Mouse (Mus musculus) midbrain, embryonic 12.5 days (tissue): ENCODE results near the gene Clasp1. TPM values are rescaled to one million over a fixed set of nuclear protein-coding genes. Genes with fewer than 3 reads are reported as not detected.

ENCODE experiments used
- ATAC-seq: fragments of 200-750 bp; cut with Nextera tagmentation; 2 replicates; pipeline ENCODE4 v1.8.0; 2017; ENCODE audit warnings: low read depth, moderate TSS enrichment, moderate library complexity; ENCODE audit not compliant: low FRiP score
- H3K27ac ChIP-seq: fragments of 300-500 bp; sonication (generic); replicated peaks from 2 replicates; pipeline ENCODE4 v1.5.1; 2016; ENCODE audit warnings: mild to moderate bottlenecking
- H3K27me3 ChIP-seq: fragments of 300-500 bp; sonication (generic); 2 replicates; pipeline ENCODE4 v1.6.1; 2016; ENCODE audit warnings: mild to moderate bottlenecking
- H3K36me3 ChIP-seq: fragments of 300-500 bp; sonication (generic); 2 replicates; pipeline ENCODE4 v1.6.1; 2016
- H3K4me1 ChIP-seq: fragments of 300-500 bp; sonication (generic); 2 replicates; pipeline ENCODE4 v1.6.1; 2016
- H3K4me2 ChIP-seq: fragments of 300-500 bp; sonication (generic); replicated peaks from 2 replicates; pipeline ENCODE4 v1.6.1; 2016; ENCODE audit warnings: mild to moderate bottlenecking, moderate library complexity
- H3K4me3 ChIP-seq: fragments of 300-500 bp; sonication (generic); 2 replicates; pipeline ENCODE4 v1.5.1; 2016; ENCODE audit warnings: mild to moderate bottlenecking
- H3K9ac ChIP-seq: fragments of 300-500 bp; sonication (generic); replicated peaks from 2 replicates; pipeline ENCODE4 v1.6.1; 2016; ENCODE audit warnings: mild to moderate bottlenecking, moderate library complexity
- H3K9me3 ChIP-seq: fragments of 300-500 bp; sonication (generic); 2 replicates; pipeline ENCODE4 v1.6.1; 2016; ENCODE audit warnings: mild to moderate bottlenecking
- WGBS: fragments of 180-500 bp; shearing (Covaris S2); methylation state at CpG from one replicate; pipeline ENCODE4 v1.1.7; 2016; 5-methylcytosine and 5-hydroxymethylcytosine counted together
- polyA plus RNA-seq: library from polyadenylated mRNA; unstranded; fragments of >200 nt; fragmentation: Nextera tagmentation; extraction: Ambion mirVana; gene quantifications from 2 replicates; pipeline ENCODE4 v1.2.1, GENCODE M21; 2016

The Clasp1 gene
- polyA plus RNA-seq, 1 experiment from 2014 or later, result 139 TPM

GRCm38 (mm10) chr1:118554961-118555360 is 166.1 kb downstream of the Clasp1 start:
- Histone ChIP-seq H3K9ac (no peak overlapping the region), H3K27ac (no peak overlapping the region), H3K27me3 (no peaks in the 10 kb centered on the region), H3K9me3 (no peaks in the 10 kb centered on the region), H3K36me3 (peaks cover 86% of the 10 kb centered on the region), H3K4me3 (no peak overlapping the region), H3K4me1 (no peaks in the 10 kb centered on the region), H3K4me2 (no peak overlapping the region)
- 95% methylated on average over 5 of the region's 5 CpGs for WGBS
- no peak for ATAC-seq

DNA sequence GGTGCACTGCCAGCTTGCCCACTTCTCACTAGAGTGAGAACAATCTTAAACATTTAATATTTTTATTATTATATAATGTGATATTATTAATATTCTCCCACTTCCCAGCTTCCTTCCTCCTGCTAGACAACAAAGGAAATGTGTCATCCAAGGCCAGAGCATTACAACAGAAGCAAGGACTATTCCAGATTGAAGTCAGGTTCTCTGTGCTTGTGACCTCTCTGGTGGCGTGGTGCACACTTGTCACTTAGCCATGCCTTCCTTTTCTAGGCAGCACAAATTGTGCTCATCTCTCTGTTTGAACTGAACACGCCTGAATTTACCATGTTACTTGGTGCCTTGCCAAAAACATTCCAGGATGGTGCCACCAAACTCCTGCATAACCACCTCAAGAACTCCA is 170.9 kb downstream of the Clasp1 start:
- Histone ChIP-seq H3K27ac (no peak overlapping the region), H3K27me3 (no peaks in the 10 kb centered on the region), H3K36me3 (peaks cover 85% of the 10 kb centered on the region), H3K4me2 (no peak overlapping the region), H3K4me3 (no peak overlapping the region), H3K9ac (no peak overlapping the region), H3K4me1 (no peaks in the 10 kb centered on the region), H3K9me3 (no peaks in the 10 kb centered on the region)
- no peak for ATAC-seq
- WGBS, result 95% methylated on average over 2 of the region's 2 CpGs

DNA sequence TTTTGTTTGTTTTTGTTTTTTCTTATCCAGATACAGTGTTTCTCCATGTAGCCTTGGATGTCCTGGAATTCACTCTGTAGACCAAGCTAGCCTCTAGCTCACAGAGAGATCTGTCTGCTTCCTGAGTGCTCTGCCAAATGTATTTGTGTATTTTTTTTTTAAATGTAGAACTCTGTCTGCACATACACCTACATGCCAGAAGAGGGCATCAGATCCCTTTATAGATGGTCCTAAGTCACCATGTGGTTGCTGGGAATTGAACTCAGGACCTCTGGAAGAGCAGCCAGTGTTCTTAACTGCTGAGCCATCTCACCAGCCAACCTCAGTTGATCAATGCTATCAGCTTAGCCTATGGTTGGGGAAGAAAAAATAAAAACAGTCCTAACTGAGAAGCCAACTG is 175.7 kb downstream of the Clasp1 start:
- ATAC-seq, result no peak
- Histone ChIP-seq H3K4me2 (no peak overlapping the region), H3K27ac (no peak overlapping the region), H3K4me3 (no peak overlapping the region), H3K9me3 (no peaks in the 10 kb centered on the region), H3K4me1 (no peaks in the 10 kb centered on the region), H3K27me3 (no peaks in the 10 kb centered on the region), H3K9ac (no peak overlapping the region), H3K36me3 (peaks cover 94% of the 10 kb centered on the region)

DNA sequence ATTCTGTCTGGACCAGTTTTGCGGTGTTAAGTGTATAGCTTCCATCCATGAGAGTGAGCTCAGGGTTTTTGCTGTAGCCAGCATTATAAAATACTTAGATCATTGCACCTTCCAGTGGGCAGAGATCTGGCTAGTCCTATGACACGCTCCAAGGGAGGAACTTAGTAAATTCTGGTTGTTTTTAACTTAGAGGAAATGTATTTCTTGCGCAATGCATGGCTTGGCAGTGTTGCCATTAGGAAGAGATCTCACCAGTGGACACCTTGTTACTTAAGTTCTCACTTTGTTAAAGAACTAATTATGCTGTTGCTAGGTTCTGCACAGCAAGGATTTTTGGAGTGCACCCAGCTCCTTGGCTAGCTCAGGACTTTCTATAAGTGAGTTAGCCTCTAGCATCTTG is 178.8 kb downstream of the Clasp1 start:
- Histone ChIP-seq H3K4me2 (no peak overlapping the region), H3K4me1 (no peaks in the 10 kb centered on the region), H3K4me3 (no peak overlapping the region), H3K9me3 (no peaks in the 10 kb centered on the region), H3K36me3 (peaks cover 94% of the 10 kb centered on the region), H3K9ac (no peak overlapping the region), H3K27me3 (no peaks in the 10 kb centered on the region), H3K27ac (no peak overlapping the region)
- ATAC-seq, result no peak
- WGBS, result over 99% methylated on average over 3 of the region's 3 CpGs

DNA sequence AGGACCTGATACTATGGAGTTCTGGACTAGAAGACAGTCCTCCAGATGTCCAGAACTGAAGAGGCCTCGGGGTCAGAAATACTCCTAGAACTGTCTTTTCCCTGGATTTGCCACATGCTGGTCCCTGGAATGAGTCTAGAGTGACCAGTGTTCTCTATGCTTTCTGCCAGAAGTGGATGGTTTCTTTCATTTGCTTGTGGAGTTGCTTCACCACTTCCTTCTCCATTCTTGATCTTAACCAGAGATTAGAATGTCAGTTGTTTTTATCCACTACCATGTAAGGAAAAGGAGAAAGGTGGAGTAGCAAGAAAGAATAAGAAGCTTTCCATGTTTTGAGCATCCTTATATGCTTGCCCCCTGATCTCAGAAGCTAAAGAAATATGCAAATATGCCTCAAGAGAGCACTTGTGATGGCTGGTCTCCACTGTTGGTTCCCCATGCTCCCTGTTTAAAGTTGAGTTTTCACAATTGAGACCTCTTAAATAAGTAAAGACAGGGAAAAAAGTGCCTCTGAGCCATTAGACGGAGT is 191.4 kb downstream of the Clasp1 start:
- Histone ChIP-seq H3K27me3 (no peaks in the 10 kb centered on the region), H3K9ac (no peak overlapping the region), H3K4me2 (no peak overlapping the region), H3K4me3 (no peak overlapping the region), H3K27ac (no peak overlapping the region), H3K36me3 (peaks cover 50% of the 10 kb centered on the region), H3K9me3 (no peaks in the 10 kb centered on the region), H3K4me1 (no peaks in the 10 kb centered on the region)
- ATAC-seq, result no peak
- WGBS, result 92% methylated on average over 2 of the region's 2 CpGs

DNA sequence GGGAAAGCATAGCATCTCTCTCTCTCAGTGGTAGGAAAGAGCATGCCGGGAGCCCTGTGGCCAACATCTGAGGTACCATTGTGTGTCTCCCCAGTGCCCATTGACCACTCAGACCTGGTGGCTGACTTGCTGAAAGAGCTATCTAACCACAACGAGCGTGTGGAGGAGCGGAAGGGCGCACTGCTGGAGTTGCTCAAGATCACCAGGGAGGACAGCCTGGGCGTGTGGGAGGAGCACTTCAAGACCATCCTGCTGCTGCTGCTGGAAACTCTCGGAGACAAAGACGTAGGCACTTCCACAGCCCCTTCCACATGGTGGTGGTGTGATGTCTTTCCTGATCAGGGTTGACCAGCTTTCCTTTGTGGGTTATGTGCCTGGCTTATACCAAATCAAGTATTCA is 192.3 kb downstream of the Clasp1 start:
- no peak overlapping the region for H3K27ac ChIP-seq
- H3K4me1 ChIP-seq, result no peaks in the 10 kb centered on the region
- no peaks in the 10 kb centered on the region for H3K9me3 ChIP-seq
- H3K36me3 ChIP-seq, result peaks cover 41% of the 10 kb centered on the region
- H3K9ac ChIP-seq, result no peak overlapping the region
- H3K27me3 ChIP-seq, result no peaks in the 10 kb centered on the region
- WGBS, result 98% methylated on average over 8 of the region's 8 CpGs
- no peak overlapping the region for H3K4me3 ChIP-seq
- no peak for ATAC-seq
- no peak overlapping the region for H3K4me2 ChIP-seq

- Histone ChIP-seq H3K4me3 (no peak overlapping the region), H3K36me3 (peaks cover 54% of the 10 kb centered on the region), H3K9me3 (no peaks in the 10 kb centered on the region), H3K9ac (no peak overlapping the region), H3K27ac (no peak overlapping the region), H3K27me3 (no peaks in the 10 kb centered on the region), H3K4me1 (no peaks in the 10 kb centered on the region), H3K4me2 (no peak overlapping the region)
- WGBS, result 52% methylated on average over 5 of the region's 5 CpGs
- peak; percentile 27; the same call in 1 of the 2 replicates for ATAC-seq
These were observed 200.9 kb downstream of the Clasp1 start for GRCm38 (mm10) chr1:118589721-118590120.

DNA sequence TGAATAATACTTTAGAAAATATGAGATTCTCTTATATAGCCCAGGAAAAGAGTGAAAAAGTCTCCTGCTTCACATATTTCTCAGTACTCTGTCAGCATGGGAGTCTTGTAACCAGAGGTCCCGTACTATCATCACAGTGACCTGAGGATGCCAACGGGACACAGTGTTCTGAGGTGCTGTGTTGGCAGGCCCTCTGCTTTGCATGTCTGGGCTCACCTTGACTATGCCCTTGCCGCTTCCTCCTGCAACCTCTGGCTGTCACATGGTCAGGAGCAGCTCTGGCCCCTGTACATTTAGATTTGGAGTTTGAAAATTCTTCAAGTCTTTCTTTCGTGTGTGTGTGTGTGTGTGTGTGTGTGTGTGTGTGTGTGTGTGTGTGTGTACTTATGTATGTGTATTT is 204.1 kb downstream of the Clasp1 start:
- no peaks in the 10 kb centered on the region for H3K9me3 ChIP-seq
- H3K27ac ChIP-seq, result no peak overlapping the region
- no peak overlapping the region for H3K4me2 ChIP-seq
- ATAC-seq, result no peak
- WGBS, result 93% methylated on average over 4 of the region's 4 CpGs
- H3K27me3 ChIP-seq, result no peaks in the 10 kb centered on the region
- no peak overlapping the region for H3K4me3 ChIP-seq
- H3K36me3 ChIP-seq, result peaks cover 82% of the 10 kb centered on the region
- no peaks in the 10 kb centered on the region for H3K4me1 ChIP-seq
- no peak overlapping the region for H3K9ac ChIP-seq

DNA sequence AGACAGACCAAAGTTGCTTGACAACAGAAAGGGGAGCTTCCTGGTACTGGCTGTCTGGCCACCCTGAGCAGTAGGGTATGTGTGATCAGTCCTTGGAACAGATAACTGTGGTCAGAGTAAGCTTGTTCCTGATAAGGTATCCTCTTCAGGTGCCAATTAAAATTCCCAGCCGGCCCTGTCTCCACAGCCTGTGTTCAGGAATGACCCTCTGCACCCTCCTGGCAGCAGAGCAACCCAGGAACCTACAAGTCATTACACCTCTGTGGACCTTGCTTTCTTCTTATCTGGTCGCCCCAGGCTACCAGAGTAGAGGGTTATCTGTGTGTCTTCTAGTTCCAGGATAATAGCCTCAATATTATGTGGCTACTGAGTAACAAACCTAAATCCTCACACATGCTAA is 206.5 kb downstream of the Clasp1 start:
- Histone ChIP-seq H3K36me3 (peaks cover 93% of the 10 kb centered on the region), H3K27ac (no peak overlapping the region), H3K4me1 (no peaks in the 10 kb centered on the region), H3K4me2 (no peak overlapping the region), H3K9ac (no peak overlapping the region), H3K27me3 (no peaks in the 10 kb centered on the region), H3K4me3 (no peak overlapping the region), H3K9me3 (no peaks in the 10 kb centered on the region)
- no peak for ATAC-seq
- 90% methylated on average over 2 of the region's 2 CpGs for WGBS

DNA sequence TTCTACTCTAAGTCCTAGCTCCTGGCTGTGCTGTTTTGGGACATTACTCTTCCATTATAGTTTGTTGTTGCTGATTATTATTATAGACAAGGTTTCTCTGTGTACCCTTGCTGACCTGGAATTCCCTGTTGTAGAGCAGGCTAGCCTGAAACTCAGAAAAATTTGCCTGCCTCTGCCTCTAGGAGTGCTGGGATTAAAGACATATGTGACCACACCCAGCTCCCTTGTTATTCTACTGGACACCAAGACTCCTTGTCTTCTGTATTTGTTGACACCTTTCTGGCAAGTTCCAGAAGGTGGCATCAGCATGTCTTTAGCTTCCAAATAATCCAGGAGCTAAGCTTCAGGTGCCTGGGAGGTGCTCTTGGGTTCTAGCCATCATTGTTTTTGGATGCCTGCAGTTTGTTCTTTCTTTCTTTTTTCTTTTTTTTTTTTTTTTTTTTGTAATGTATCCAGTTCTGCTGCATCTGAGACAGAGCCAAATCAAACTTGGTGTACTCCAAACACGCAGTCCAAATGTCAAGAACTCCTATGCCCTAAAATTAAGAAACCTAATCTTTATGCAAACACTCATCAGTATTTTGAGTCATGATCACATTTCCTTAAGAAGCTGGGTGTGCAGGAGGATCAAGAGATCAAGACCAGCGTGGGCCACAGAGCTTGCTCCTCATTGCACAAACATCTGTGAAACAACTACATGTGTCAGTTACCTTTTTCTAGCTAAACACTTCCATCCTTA is 208.8 kb downstream of the Clasp1 start:
- Histone ChIP-seq H3K36me3 (peaks cover 93% of the 10 kb centered on the region), H3K9ac (no peak overlapping the region), H3K4me1 (no peaks in the 10 kb centered on the region), H3K27ac (no peak overlapping the region), H3K4me2 (no peak overlapping the region), H3K4me3 (no peak overlapping the region), H3K27me3 (no peaks in the 10 kb centered on the region), H3K9me3 (no peaks in the 10 kb centered on the region)
- 89% methylated on average over 2 of the region's 2 CpGs for WGBS
- ATAC-seq, result no peak

DNA sequence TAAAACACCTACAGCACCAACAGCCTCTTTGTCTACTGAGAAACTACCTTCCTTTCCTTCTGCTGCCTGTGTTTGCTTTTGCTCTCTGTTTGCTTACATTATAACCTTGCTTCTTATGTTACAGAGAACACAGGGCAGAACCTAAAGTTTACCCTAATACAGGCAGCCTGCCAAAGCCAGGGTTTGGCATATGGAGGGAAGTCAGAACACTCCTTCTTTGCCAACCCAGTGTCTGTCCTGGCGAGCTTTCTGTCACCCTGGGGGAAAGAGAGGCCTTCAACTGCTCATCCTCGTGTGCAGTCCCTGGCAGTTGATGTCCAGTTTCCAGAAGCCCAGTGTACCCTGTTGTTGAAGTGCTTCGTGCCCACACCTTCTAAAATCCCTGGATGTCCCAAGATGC is 209.5 kb downstream of the Clasp1 start:
- ATAC-seq, result no peak
- Histone ChIP-seq H3K9ac (no peak overlapping the region), H3K4me2 (no peak overlapping the region), H3K4me1 (no peaks in the 10 kb centered on the region), H3K36me3 (peaks cover 93% of the 10 kb centered on the region), H3K27ac (no peak overlapping the region), H3K9me3 (no peaks in the 10 kb centered on the region), H3K4me3 (no peak overlapping the region), H3K27me3 (no peaks in the 10 kb centered on the region)
- WGBS, result 82% methylated on average over 3 of the region's 3 CpGs

- WGBS, result 90% methylated on average over 3 of the region's 3 CpGs
- Histone ChIP-seq H3K4me1 (no peaks in the 10 kb centered on the region), H3K9me3 (no peaks in the 10 kb centered on the region), H3K4me2 (no peak overlapping the region), H3K27me3 (no peaks in the 10 kb centered on the region), H3K4me3 (no peak overlapping the region), H3K36me3 (peaks cover 27% of the 10 kb centered on the region), H3K9ac (no peak overlapping the region), H3K27ac (no peak overlapping the region)
- ATAC-seq, result no peak
These were observed 224.8 kb downstream of the Clasp1 start for GRCm38 (mm10) chr1:118613631-118614183.
